Mouse (Mus musculus) heart, adult 2 months (tissue): ENCODE results near the gene Mrc2. TPM values are rescaled to one million over a fixed set of nuclear protein-coding genes. Genes with fewer than 3 reads are reported as not detected.

ENCODE experiments used
- DNase-seq, 2 experiments: peaks; one replicate each; pipeline ENCODE4 v3.0.0; 2021
- H3K27ac ChIP-seq: fragments of 200-600 bp; 2 replicates; pipeline ENCODE4 v1.8.1; 2022
- H3K27me3 ChIP-seq: fragments of 200-500 bp; 2 replicates; pipeline ENCODE4 v1.6.1; 2012; ENCODE audit warnings: mild to moderate bottlenecking, low read length, inconsistent platforms, mixed read lengths; ENCODE audit not compliant: control insufficient read depth, insufficient read depth
- H3K36me3 ChIP-seq: fragments of 200-500 bp; 2 replicates; pipeline ENCODE4 v1.6.1; 2012; ENCODE audit warnings: low read length, inconsistent platforms; ENCODE audit not compliant: control insufficient read depth, insufficient read depth
- H3K4me1 ChIP-seq: fragments of 200-500 bp; 2 replicates; pipeline ENCODE4 v1.6.1; 2011; ENCODE audit warnings: low read length; ENCODE audit not compliant: control insufficient read depth, insufficient read depth
- H3K4me3 ChIP-seq: fragments of 200-600 bp; 2 replicates; pipeline ENCODE4 v1.8.1; 2022
- H3K79me2 ChIP-seq: fragments of 200-500 bp; replicated peaks from 2 replicates; pipeline ENCODE4 v1.6.1; 2012; ENCODE audit warnings: mild to moderate bottlenecking, inconsistent platforms, low read length, moderate library complexity, mixed read lengths; ENCODE audit not compliant: control insufficient read depth, insufficient read depth
- H3K9ac ChIP-seq: fragments of 200-500 bp; 2 replicates; pipeline ENCODE4 v1.6.1; 2012; ENCODE audit warnings: low read depth, mild to moderate bottlenecking, control low read depth, inconsistent platforms, low read length, mixed read lengths
- CTCF ChIP-seq: fragments of 200-600 bp; IDR thresholded peaks from 2 replicates; pipeline ENCODE4 v1.8.1; 2022; ENCODE audit warnings: antibody characterized with exemption, mild to moderate bottlenecking, moderate library complexity
- EP300 ChIP-seq: fragments of 200-500 bp; IDR thresholded peaks from 2 replicates; pipeline ENCODE4 v1.6.1; 2011; ENCODE audit warnings: low read depth, low read length, control low read depth; ENCODE audit not compliant: insufficient read depth
- POLR2A ChIP-seq: fragments of 200-500 bp; IDR thresholded peaks from 2 replicates; pipeline ENCODE4 v1.6.1; 2011; ENCODE audit warnings: mild to moderate bottlenecking, low read depth, low read length, control low read depth; ENCODE audit not compliant: insufficient read depth
- WGBS: fragments of 180-500 bp; shearing (Covaris S2); methylation state at CpG from one replicate; pipeline ENCODE4 v1.1.7; 2018; 5-methylcytosine and 5-hydroxymethylcytosine counted together
- intact Hi-C: fragments of 180-260 bp; cut with DNase I; formaldehyde crosslinking; loops from one replicate; pipeline ENCODE4 v1.15.1; 2025
- polyA plus RNA-seq: library from polyadenylated mRNA; depleted of rRNA; stranded (reverse); fragments of >200 nt; gene quantifications from 2 replicates; pipeline ENCODE4 v1.2.3, GENCODE M21; 2012
- total RNA-seq, 2 experiments: library from RNA; stranded (reverse); gene quantifications; 2 replicates each; pipeline ENCODE4 v1.2.3; 2021

The Mrc2 gene
- total and polyA plus RNA-seq, 3 experiments: 11.2 to 17.5 (median 13.9) TPM

DNA sequence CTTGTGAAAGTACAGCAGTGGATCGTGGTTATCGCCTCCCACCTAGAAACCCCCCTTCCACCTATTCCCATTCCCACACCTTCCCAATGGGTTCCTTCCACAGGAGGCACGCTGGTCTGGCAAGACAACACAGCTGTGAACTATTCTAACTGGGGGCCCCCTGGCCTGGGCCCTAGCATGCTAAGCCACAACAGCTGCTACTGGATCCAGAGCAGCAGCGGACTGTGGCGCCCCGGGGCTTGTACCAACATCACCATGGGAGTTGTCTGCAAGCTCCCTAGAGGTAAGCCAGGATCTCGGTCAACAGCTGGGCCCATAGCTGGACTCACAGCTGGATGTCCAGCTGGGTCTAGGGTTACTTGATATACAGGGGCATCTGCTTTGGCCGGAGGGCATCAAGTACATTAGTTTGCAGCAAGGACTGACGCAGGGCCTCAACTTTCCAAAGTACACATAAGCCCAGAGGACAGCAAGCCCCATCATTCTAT, 56.1 kb downstream of the Mrc2 start:
- H3K36me3 ChIP-seq: no peaks in the 10 kb centered on the region
- no peak overlapping the region for H3K27ac ChIP-seq
- DNase-seq: no peak
- no peaks in the 10 kb centered on the region for H3K27me3 ChIP-seq
- intact Hi-C loops: loop anchor here (5.0 kb wide), 3 partner anchors 76 to 509 kb away; no protein-coding TSS in a partner anchor
- no peaks in the 10 kb centered on the region for H3K79me2 ChIP-seq
- no peak overlapping the region for H3K4me3 ChIP-seq
- H3K4me1 ChIP-seq: peaks cover 2% of the 10 kb centered on the region; the same call in 1 of the 2 replicates
- H3K9ac ChIP-seq: no peak overlapping the region
- no peak for TF ChIP-seq CTCF
- TF ChIP-seq EP300: no peak
- TF ChIP-seq POLR2A: no peak
- WGBS: 90% methylated on average over 9 of the region's 9 CpGs

GRCm38 (mm10) chr11:105349780-105350324, 57.4 kb downstream of the Mrc2 start:
- WGBS: 89% methylated on average over 19 of the region's 19 CpGs
- peaks cover 2% of the 10 kb centered on the region; the same call in 1 of the 2 replicates for H3K4me1 ChIP-seq
- no peak overlapping the region for H3K4me3 ChIP-seq
- no peaks in the 10 kb centered on the region for H3K36me3 ChIP-seq
- DNase-seq: no peak
- H3K27me3 ChIP-seq: no peaks in the 10 kb centered on the region
- TF ChIP-seq CTCF (no peak), POLR2A (no peak), EP300 (no peak)
- intact Hi-C loops: loop anchor here (5.0 kb wide), 3 partner anchors 78 to 507 kb away; no protein-coding TSS in a partner anchor
- H3K9ac ChIP-seq: no peak overlapping the region
- no peaks in the 10 kb centered on the region for H3K79me2 ChIP-seq
- H3K27ac ChIP-seq: no peak overlapping the region

GRCm38 (mm10) chr11:105350643-105351042, 58.2 kb downstream of the Mrc2 start:
- TF ChIP-seq POLR2A (no peak), EP300 (no peak), CTCF (no peak)
- H3K27ac ChIP-seq: no peak overlapping the region
- no peak overlapping the region for H3K9ac ChIP-seq
- H3K27me3 ChIP-seq: no peaks in the 10 kb centered on the region
- no peaks in the 10 kb centered on the region for H3K36me3 ChIP-seq
- H3K4me3 ChIP-seq: no peak overlapping the region
- no peaks in the 10 kb centered on the region for H3K79me2 ChIP-seq
- peaks cover 2% of the 10 kb centered on the region; the same call in 1 of the 2 replicates for H3K4me1 ChIP-seq
- no peak for DNase-seq
- intact Hi-C loops: no loop called here
- 93% methylated on average over 7 of the region's 7 CpGs for WGBS

DNA sequence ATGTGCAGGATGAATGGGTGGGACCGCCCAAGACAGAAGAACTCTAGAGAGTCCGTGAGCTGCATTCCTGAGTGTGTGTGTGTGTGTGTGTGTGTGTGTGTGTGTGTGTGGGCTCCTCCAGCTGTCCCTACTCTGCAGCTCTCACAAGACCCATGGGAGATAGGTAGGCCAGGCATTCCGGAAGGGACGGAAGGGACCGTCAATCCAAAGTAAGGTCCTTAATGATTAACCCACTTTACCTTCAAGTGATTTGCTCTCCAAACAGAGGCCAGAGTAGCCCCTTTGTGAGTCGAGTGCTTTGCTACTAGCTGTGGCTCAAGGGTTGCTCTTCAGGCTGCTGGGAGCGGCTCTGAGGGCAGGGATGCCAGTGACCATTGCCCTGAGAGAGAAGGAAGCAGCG, 59.7 kb downstream of the Mrc2 start:
- no peak overlapping the region for H3K4me3 ChIP-seq
- no peak for DNase-seq
- no peak overlapping the region for H3K27ac ChIP-seq
- intact Hi-C loops: no loop called here
- no peaks in the 10 kb centered on the region for H3K36me3 ChIP-seq
- H3K9ac ChIP-seq: no peak overlapping the region
- H3K27me3 ChIP-seq: no peaks in the 10 kb centered on the region
- H3K79me2 ChIP-seq: no peaks in the 10 kb centered on the region
- WGBS: 86% methylated on average over 8 of the region's 8 CpGs
- peaks cover 2% of the 10 kb centered on the region; the same call in 1 of the 2 replicates for H3K4me1 ChIP-seq
- no peak for TF ChIP-seq EP300
- no peak for TF ChIP-seq CTCF
- TF ChIP-seq POLR2A: no peak

DNA sequence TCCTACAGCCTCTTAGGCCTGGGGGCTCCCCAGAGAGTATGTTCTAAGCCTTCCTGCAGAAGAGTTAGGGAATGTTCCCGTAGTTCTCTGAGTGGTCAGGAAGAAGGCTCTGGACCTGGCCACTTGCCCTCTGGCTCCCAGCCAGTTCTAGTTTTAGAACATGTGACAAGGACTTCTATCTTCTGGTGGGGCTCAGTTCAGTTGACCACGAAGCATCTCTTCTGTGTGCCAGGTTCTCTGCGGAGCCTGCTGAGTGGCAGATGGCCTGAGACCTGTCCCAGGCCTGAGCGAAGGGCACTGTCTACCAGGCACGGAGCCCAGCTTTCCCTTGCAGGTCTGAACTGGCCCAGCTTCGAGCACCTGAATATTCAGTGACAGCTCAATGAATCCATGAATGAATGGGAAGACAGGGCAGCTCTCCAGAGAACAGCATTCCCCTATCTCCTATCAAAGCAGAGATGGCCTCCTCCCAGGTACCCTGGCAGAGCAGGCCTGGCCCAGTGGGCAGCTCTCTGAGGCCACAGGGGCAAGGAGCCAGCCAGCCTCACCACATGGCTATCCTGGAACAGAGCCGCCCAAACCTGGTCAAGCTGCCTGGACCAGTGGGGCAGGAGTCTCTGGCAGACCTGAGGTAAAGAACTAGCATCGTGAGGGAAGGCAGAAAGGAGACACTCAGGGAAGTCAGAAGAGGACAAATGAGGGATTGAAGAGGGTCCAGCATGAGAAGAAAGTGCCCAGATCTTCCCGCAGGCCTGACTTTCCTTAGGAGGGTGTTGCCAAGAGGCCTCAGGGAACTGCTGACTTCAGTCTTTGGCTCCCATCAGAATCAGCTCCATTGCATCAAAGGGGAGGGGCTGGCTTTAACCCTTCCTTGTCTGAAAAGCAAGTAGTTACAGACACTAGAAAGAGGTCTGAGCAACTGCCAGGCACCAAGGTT, 60.8 kb downstream of the Mrc2 start:
- DNase-seq: peak; percentile 86 to 88
- H3K9ac ChIP-seq: no peak overlapping the region
- H3K4me1 ChIP-seq: peaks cover 2% of the 10 kb centered on the region; the same call in 1 of the 2 replicates
- no peaks in the 10 kb centered on the region for H3K27me3 ChIP-seq
- H3K79me2 ChIP-seq: no peaks in the 10 kb centered on the region
- H3K36me3 ChIP-seq: no peaks in the 10 kb centered on the region
- TF ChIP-seq POLR2A (no peak), CTCF (peak; percentile 45), EP300 (0 out of 2 replicates have a peak, but pooled peaks have one; percentile 32)
- H3K27ac ChIP-seq: peak overlapping the region; percentile 26; the same call in 1 of the 2 replicates
- intact Hi-C loops: no loop called here
- no peak overlapping the region for H3K4me3 ChIP-seq
- WGBS: 22% methylated on average over 9 of the region's 9 CpGs
